Mouse (Mus musculus): ENCODE measurements around the gene Gsto2.

DNA sequence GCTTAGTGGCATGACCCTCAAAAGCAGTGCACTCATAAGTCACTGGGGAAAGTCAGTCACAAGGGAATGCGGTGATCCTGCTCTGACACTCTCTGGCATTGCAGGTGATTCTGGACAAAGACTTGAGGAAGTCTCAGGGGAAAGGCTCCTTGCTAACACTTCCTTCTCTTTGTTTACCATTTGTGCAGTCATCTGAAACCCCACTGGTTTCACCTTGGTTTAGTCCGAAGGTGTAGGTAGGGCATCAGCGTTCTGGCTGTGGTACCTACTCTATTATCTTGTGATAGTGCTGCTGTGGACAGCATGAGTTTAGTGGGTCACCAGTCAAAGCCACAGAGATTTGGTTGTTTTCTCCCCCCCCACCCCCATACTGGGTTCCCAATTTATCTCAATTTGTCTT, 15.6 kb upstream of the Gsto2 start:
- no peak for TF ChIP-seq CTCF (IDR thresholded peaks at IDR 0.05; ENCODE audit: extremely low read depth, insufficient read length, insufficient replicate concordance, low read depth, low read length)
- no peak for TF ChIP-seq POLR2A (IDR thresholded peaks at IDR 0.05; ENCODE audit: low read depth, low read length)
